Mouse (Mus musculus) limb, embryonic 12.5 days (tissue): ENCODE results near the gene Zdhhc21. TPM values are rescaled to one million over a fixed set of nuclear protein-coding genes. Genes with fewer than 3 reads are reported as not detected.

ENCODE experiments used
- ATAC-seq: fragments of 200-750 bp; cut with Nextera tagmentation; 2 replicates; pipeline ENCODE4 v1.8.0; 2017; ENCODE audit warnings: low read depth, moderate TSS enrichment; ENCODE audit not compliant: insufficient number of reproducible peaks, insufficient read depth, low FRiP score, low TSS enrichment
- H3K27ac ChIP-seq: fragments of 300-500 bp; sonication (generic); 2 replicates; pipeline ENCODE4 v1.5.1; 2016; ENCODE audit warnings: mild to moderate bottlenecking, moderate library complexity
- H3K27me3 ChIP-seq: fragments of 300-500 bp; sonication (generic); 2 replicates; pipeline ENCODE4 v1.6.1; 2016; ENCODE audit warnings: mild to moderate bottlenecking, moderate library complexity
- H3K36me3 ChIP-seq: fragments of 300-500 bp; sonication (generic); 2 replicates; pipeline ENCODE4 v1.6.1; 2016; ENCODE audit warnings: mild to moderate bottlenecking, moderate library complexity
- H3K4me1 ChIP-seq: fragments of 300-500 bp; sonication (generic); replicated peaks from 2 replicates; pipeline ENCODE4 v1.6.1; 2016
- H3K4me2 ChIP-seq: fragments of 300-500 bp; sonication (generic); 2 replicates; pipeline ENCODE4 v1.6.1; 2016; ENCODE audit warnings: mild to moderate bottlenecking, moderate library complexity
- H3K4me3 ChIP-seq: fragments of 300-500 bp; sonication (generic); replicated peaks from 2 replicates; pipeline ENCODE4 v1.5.1; 2016; ENCODE audit warnings: mild to moderate bottlenecking
- H3K9ac ChIP-seq: fragments of 300-500 bp; sonication (generic); replicated peaks from 2 replicates; pipeline ENCODE4 v1.6.1; 2016; ENCODE audit warnings: mild to moderate bottlenecking, moderate library complexity
- H3K9me3 ChIP-seq: fragments of 300-500 bp; sonication (generic); 2 replicates; pipeline ENCODE4 v1.6.1; 2016; ENCODE audit warnings: mild to moderate bottlenecking, moderate library complexity
- WGBS: fragments of 180-500 bp; shearing (Covaris S2); methylation state at CpG from one replicate; pipeline ENCODE4 v1.1.7; 2016; 5-methylcytosine and 5-hydroxymethylcytosine counted together
- polyA plus RNA-seq: library from polyadenylated mRNA; unstranded; fragments of >200 nt; fragmentation: Nextera tagmentation; extraction: Ambion mirVana; gene quantifications from 2 replicates; pipeline ENCODE4 v1.2.1, GENCODE M21; 2016

The Zdhhc21 gene
- polyA plus RNA-seq, 1 experiment from 2014 or later, result 13.3 TPM

- H3K9ac ChIP-seq, result no peak overlapping the region
- H3K27ac ChIP-seq, result no peak overlapping the region
- H3K4me3 ChIP-seq, result no peak overlapping the region
- peaks cover 22% of the 10 kb centered on the region for H3K4me1 ChIP-seq
- H3K36me3 ChIP-seq, result no peaks in the 10 kb centered on the region
- WGBS, result 68% methylated on average over 2 of the region's 2 CpGs
- no peaks in the 10 kb centered on the region for H3K27me3 ChIP-seq
- H3K9me3 ChIP-seq, result no peaks in the 10 kb centered on the region
- ATAC-seq, result no peak
- H3K4me2 ChIP-seq, result no peak overlapping the region
Measured at GRCm38 (mm10) chr4:82880243-82880642, 20.5 kb upstream of the Zdhhc21 start.

GRCm38 (mm10) chr4:82879152-82879551 is 19.4 kb upstream of the Zdhhc21 start:
- Histone ChIP-seq H3K27ac (no peak overlapping the region), H3K4me3 (no peak overlapping the region), H3K4me1 (peaks cover 13% of the 10 kb centered on the region; the same call in 1 of the 2 replicates), H3K9me3 (no peaks in the 10 kb centered on the region), H3K9ac (no peak overlapping the region), H3K4me2 (no peak overlapping the region), H3K36me3 (no peaks in the 10 kb centered on the region), H3K27me3 (no peaks in the 10 kb centered on the region)
- 81% methylated on average over 6 of the region's 6 CpGs for WGBS
- no peak for ATAC-seq

GRCm38 (mm10) chr4:82876656-82877055 is 16.9 kb upstream of the Zdhhc21 start:
- no peaks in the 10 kb centered on the region for H3K27me3 ChIP-seq
- H3K4me1 ChIP-seq, result peaks cover 14% of the 10 kb centered on the region; the same call in 1 of the 2 replicates
- no peak overlapping the region for H3K27ac ChIP-seq
- no peaks in the 10 kb centered on the region for H3K36me3 ChIP-seq
- H3K9ac ChIP-seq, result no peak overlapping the region
- no peak overlapping the region for H3K4me2 ChIP-seq
- WGBS, result 80% methylated on average over 2 of the region's 2 CpGs
- no peak overlapping the region for H3K4me3 ChIP-seq
- no peak for ATAC-seq
- H3K9me3 ChIP-seq, result no peaks in the 10 kb centered on the region

GRCm38 (mm10) chr4:82875532-82875931 is 15.8 kb upstream of the Zdhhc21 start:
- Histone ChIP-seq H3K4me2 (no peak overlapping the region), H3K27ac (no peak overlapping the region), H3K4me1 (peaks cover 9% of the 10 kb centered on the region; the same call in 1 of the 2 replicates), H3K27me3 (no peaks in the 10 kb centered on the region), H3K9ac (no peak overlapping the region), H3K9me3 (no peaks in the 10 kb centered on the region), H3K36me3 (no peaks in the 10 kb centered on the region), H3K4me3 (no peak overlapping the region)
- ATAC-seq, result no peak
- 68% methylated on average over 4 of the region's 4 CpGs for WGBS

- Histone ChIP-seq H3K27ac (no peak overlapping the region), H3K9me3 (no peaks in the 10 kb centered on the region), H3K36me3 (no peaks in the 10 kb centered on the region), H3K9ac (no peak overlapping the region), H3K27me3 (no peaks in the 10 kb centered on the region), H3K4me3 (no peak overlapping the region), H3K4me2 (no peak overlapping the region), H3K4me1 (0 out of 2 replicates have a peak, but pooled peaks cover 8% of the 10 kb centered on the region)
- WGBS, result 64% methylated on average over 4 of the region's 4 CpGs
- no peak for ATAC-seq
Measured at GRCm38 (mm10) chr4:82874791-82875190, 15.0 kb upstream of the Zdhhc21 start.

GRCm38 (mm10) chr4:82872548-82872947 is 12.8 kb upstream of the Zdhhc21 start:
- Histone ChIP-seq H3K4me3 (no peak overlapping the region), H3K9ac (no peak overlapping the region), H3K4me1 (0 out of 2 replicates have a peak, but pooled peaks cover 8% of the 10 kb centered on the region), H3K4me2 (no peak overlapping the region), H3K27ac (peak overlapping the region; percentile 53; the same call in 1 of the 2 replicates), H3K27me3 (no peaks in the 10 kb centered on the region), H3K9me3 (no peaks in the 10 kb centered on the region), H3K36me3 (no peaks in the 10 kb centered on the region)
- no peak for ATAC-seq
- WGBS, result 83% methylated on average over 4 of the region's 4 CpGs

GRCm38 (mm10) chr4:82872121-82872520 is 12.4 kb upstream of the Zdhhc21 start:
- H3K4me3 ChIP-seq, result no peak overlapping the region
- peak overlapping the region; percentile 35; the same call in 1 of the 2 replicates for H3K27ac ChIP-seq
- no peak overlapping the region for H3K9ac ChIP-seq
- no peak for ATAC-seq
- H3K27me3 ChIP-seq, result no peaks in the 10 kb centered on the region
- WGBS, result 46% methylated on average over 6 of the region's 6 CpGs
- H3K36me3 ChIP-seq, result no peaks in the 10 kb centered on the region
- H3K4me2 ChIP-seq, result no peak overlapping the region
- 0 out of 2 replicates have a peak, but pooled peaks cover 8% of the 10 kb centered on the region for H3K4me1 ChIP-seq
- no peaks in the 10 kb centered on the region for H3K9me3 ChIP-seq

- H3K4me3 ChIP-seq, result no peak overlapping the region
- no peaks in the 10 kb centered on the region for H3K9me3 ChIP-seq
- no peaks in the 10 kb centered on the region for H3K27me3 ChIP-seq
- H3K36me3 ChIP-seq, result no peaks in the 10 kb centered on the region
- H3K27ac ChIP-seq, result no peak overlapping the region
- 84% methylated on average over 6 of the region's 6 CpGs for WGBS
- no peak for ATAC-seq
- no peak overlapping the region for H3K4me2 ChIP-seq
- no peak overlapping the region for H3K9ac ChIP-seq
- 0 out of 2 replicates have a peak, but pooled peaks cover 8% of the 10 kb centered on the region for H3K4me1 ChIP-seq
Measured at GRCm38 (mm10) chr4:82870931-82871330, 11.2 kb upstream of the Zdhhc21 start.

GRCm38 (mm10) chr4:82867731-82868445 is 8.1 kb upstream of the Zdhhc21 start:
- H3K4me3 ChIP-seq, result no peak overlapping the region
- no peak overlapping the region for H3K27ac ChIP-seq
- no peak for ATAC-seq
- H3K4me2 ChIP-seq, result no peak overlapping the region
- no peak overlapping the region for H3K9ac ChIP-seq
- H3K36me3 ChIP-seq, result no peaks in the 10 kb centered on the region
- 74% methylated on average over 5 of the region's 5 CpGs for WGBS
- H3K9me3 ChIP-seq, result no peaks in the 10 kb centered on the region
- H3K4me1 ChIP-seq, result 0 out of 2 replicates have a peak, but pooled peaks cover 8% of the 10 kb centered on the region
- H3K27me3 ChIP-seq, result no peaks in the 10 kb centered on the region

GRCm38 (mm10) chr4:82867111-82867510 is 7.4 kb upstream of the Zdhhc21 start:
- H3K4me2 ChIP-seq, result no peak overlapping the region
- H3K27ac ChIP-seq, result no peak overlapping the region
- no peaks in the 10 kb centered on the region for H3K9me3 ChIP-seq
- no peak overlapping the region for H3K9ac ChIP-seq
- no peak overlapping the region for H3K4me3 ChIP-seq
- H3K27me3 ChIP-seq, result no peaks in the 10 kb centered on the region
- WGBS, result 64% methylated on average over 4 of the region's 4 CpGs
- no peaks in the 10 kb centered on the region for H3K36me3 ChIP-seq
- H3K4me1 ChIP-seq, result 0 out of 2 replicates have a peak, but pooled peaks cover 1% of the 10 kb centered on the region
- no peak for ATAC-seq

GRCm38 (mm10) chr4:82864974-82865699 is 5.4 kb upstream of the Zdhhc21 start:
- H3K9me3 ChIP-seq, result no peaks in the 10 kb centered on the region
- no peak overlapping the region for H3K27ac ChIP-seq
- H3K9ac ChIP-seq, result no peak overlapping the region
- 87% methylated on average over 8 of the region's 8 CpGs for WGBS
- no peak for ATAC-seq
- no peaks in the 10 kb centered on the region for H3K4me1 ChIP-seq
- H3K27me3 ChIP-seq, result no peaks in the 10 kb centered on the region
- no peaks in the 10 kb centered on the region for H3K36me3 ChIP-seq
- no peak overlapping the region for H3K4me3 ChIP-seq
- H3K4me2 ChIP-seq, result no peak overlapping the region
